Mouse (Mus musculus): ENCODE measurements at regions not wholly inside any gene's neighbourhood (a gene's known extent, or its start where the extent isn't known, plus 50 kb on each side); places are given as distances from the start of the nearest gene placed in this dataset.

DNA sequence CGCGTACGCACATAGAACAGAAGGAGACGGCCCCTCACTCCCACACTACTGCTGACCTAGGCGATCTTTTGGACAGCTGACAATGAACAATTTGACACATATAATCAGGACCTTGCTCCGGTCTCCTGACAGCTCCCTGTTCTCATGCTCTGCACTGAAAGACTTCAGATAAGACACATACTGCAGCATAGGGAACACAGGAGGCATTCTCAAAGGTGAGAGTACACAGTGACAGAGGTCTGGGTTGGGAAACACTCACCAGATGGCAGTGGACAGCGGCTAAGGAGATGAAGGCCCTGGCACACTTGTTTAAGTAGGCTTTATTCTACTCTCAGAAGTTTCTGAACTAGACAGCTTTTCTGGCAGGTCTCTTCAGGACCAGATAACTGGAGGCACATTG lies 156.9 kb downstream of the Kctd12 start:
- no peak overlapping the region for H3K4me3 ChIP-seq (ENCODE audit: low read depth, low read length)
- no peak overlapping the region for H3K27ac ChIP-seq (ENCODE audit: low read length)
- no peak overlapping the region for H3K9ac ChIP-seq (ENCODE audit: low read depth, low read length)
- H3K9me3 ChIP-seq (replicated peaks; ENCODE audit: control insufficient read depth, low read length) = no peaks in the 10 kb centered on the region
- ATAC-seq (ENCODE audit: low read depth) = no peak
- no peaks in the 10 kb centered on the region for H3K27me3 ChIP-seq (ENCODE audit: control insufficient read depth, insufficient read depth, low read depth, low read length)
- H3K4me2 ChIP-seq (ENCODE audit: low read depth, low read length) = no peak overlapping the region
- no peaks in the 10 kb centered on the region for H3K36me3 ChIP-seq (ENCODE audit: control insufficient read depth, insufficient read depth)
- no peaks in the 10 kb centered on the region for H3K4me1 ChIP-seq (ENCODE audit: control insufficient read depth, low read depth, low read length)
- 75% methylated on average over 7 of the region's 7 CpGs for WGBS (ENCODE audit: insufficient replicate concordance)

- ATAC-seq (ENCODE audit: low read depth) = no peak
These were observed 161.8 kb downstream of the Kctd12 start for GRCm38 (mm10) chr14:102820663-102821062.

DNA sequence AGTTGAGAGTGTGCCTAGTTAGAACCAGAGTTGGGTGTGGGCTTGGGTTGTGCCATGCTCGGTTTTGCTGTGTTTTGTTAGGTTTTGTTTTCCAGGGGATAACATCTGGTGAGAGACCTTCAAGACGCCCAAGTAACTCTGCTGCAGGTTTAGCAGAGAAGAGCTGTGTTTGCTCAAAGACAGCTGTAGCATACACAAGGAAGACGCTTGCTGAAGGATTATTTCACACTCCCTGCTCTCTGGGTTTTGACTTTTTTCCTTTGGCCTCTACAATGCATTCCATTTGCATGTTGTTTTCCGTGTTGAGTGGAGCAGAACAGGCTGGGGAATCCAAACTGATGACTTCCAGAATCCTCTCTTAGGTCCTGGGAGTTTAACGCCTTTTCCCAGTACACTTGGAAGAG lies 170.8 kb downstream of the Kctd12 start:
- no peak for ATAC-seq (ENCODE audit: low read depth)
- Histone ChIP-seq H3K9ac (ENCODE audit: low read depth, low read length) (no peak overlapping the region), H3K36me3 (ENCODE audit: control insufficient read depth, insufficient read depth) (no peaks in the 10 kb centered on the region), H3K27me3 (ENCODE audit: control insufficient read depth, insufficient read depth, low read depth, low read length) (no peaks in the 10 kb centered on the region), H3K4me1 (ENCODE audit: control insufficient read depth, low read depth, low read length) (no peaks in the 10 kb centered on the region; the same call in 1 of the 2 replicates), H3K9me3 (replicated peaks; ENCODE audit: control insufficient read depth, low read length) (no peaks in the 10 kb centered on the region), H3K4me2 (ENCODE audit: low read depth, low read length) (no peak overlapping the region), H3K27ac (ENCODE audit: low read length) (peak overlapping the region; percentile 55), H3K4me3 (ENCODE audit: low read depth, low read length) (no peak overlapping the region)
- 40% methylated on average over 5 of the region's 5 CpGs for WGBS (ENCODE audit: insufficient replicate concordance)

More at GRCm38 (mm10) chr14:102820663-102821062, 161.8 kb downstream of the Kctd12 start:
- H3K27me3 ChIP-seq (ENCODE audit: control insufficient read depth, insufficient read depth, low read depth, low read length) = no peaks in the 10 kb centered on the region
- no peak overlapping the region for H3K4me2 ChIP-seq (ENCODE audit: low read depth, low read length)
- no peak overlapping the region for H3K27ac ChIP-seq (ENCODE audit: low read length)
- H3K9ac ChIP-seq (ENCODE audit: low read depth, low read length) = no peak overlapping the region
- H3K9me3 ChIP-seq (replicated peaks; ENCODE audit: control insufficient read depth, low read length) = no peaks in the 10 kb centered on the region
- H3K4me3 ChIP-seq (ENCODE audit: low read depth, low read length) = no peak overlapping the region
- no peaks in the 10 kb centered on the region for H3K4me1 ChIP-seq (ENCODE audit: control insufficient read depth, low read depth, low read length)
- no peaks in the 10 kb centered on the region for H3K36me3 ChIP-seq (ENCODE audit: control insufficient read depth, insufficient read depth)
- WGBS (ENCODE audit: insufficient replicate concordance) = 63% methylated on average over 5 of the region's 5 CpGs

DNA sequence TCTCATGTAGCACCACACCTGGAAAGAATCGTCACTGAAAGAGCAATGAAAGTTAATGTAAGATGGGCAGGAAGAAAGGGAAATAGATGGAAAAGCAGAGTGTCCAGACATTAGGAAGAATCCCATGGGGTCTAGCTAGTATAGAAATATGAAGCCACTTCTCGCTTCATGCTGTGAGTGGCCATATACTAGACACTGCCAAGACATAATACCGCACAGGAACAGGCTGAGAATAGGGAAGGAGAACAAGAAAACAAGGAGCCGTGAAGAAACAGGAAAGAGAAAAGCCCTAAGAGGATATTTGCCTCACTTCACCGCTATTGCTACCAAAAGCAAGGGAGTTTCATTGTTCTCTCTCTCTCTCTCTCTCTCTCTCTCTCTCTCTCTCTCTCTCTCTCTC lies 171.4 kb downstream of the Kctd12 start:
- Histone ChIP-seq H3K4me1 (ENCODE audit: control insufficient read depth, low read depth, low read length) (no peaks in the 10 kb centered on the region; the same call in 1 of the 2 replicates), H3K36me3 (ENCODE audit: control insufficient read depth, insufficient read depth) (no peaks in the 10 kb centered on the region), H3K9ac (ENCODE audit: low read depth, low read length) (no peak overlapping the region), H3K27me3 (ENCODE audit: control insufficient read depth, insufficient read depth, low read depth, low read length) (no peaks in the 10 kb centered on the region), H3K4me2 (ENCODE audit: low read depth, low read length) (0 out of 2 replicates have a peak overlapping the region, but pooled peaks have one; percentile 20), H3K4me3 (ENCODE audit: low read depth, low read length) (no peak overlapping the region), H3K9me3 (replicated peaks; ENCODE audit: control insufficient read depth, low read length) (no peaks in the 10 kb centered on the region), H3K27ac (ENCODE audit: low read length) (no peak overlapping the region)
- WGBS (ENCODE audit: insufficient replicate concordance) = 36% methylated on average over 5 of the region's 5 CpGs
- ATAC-seq (ENCODE audit: low read depth) = no peak

GRCm38 (mm10) chr14:102810121-102810921 lies 172.1 kb downstream of the Kctd12 start:
- 0 out of 2 replicates have a peak overlapping the region, but pooled peaks have one; percentile 20 for H3K4me2 ChIP-seq (ENCODE audit: low read depth, low read length)
- H3K4me1 ChIP-seq (ENCODE audit: control insufficient read depth, low read depth, low read length) = no peaks in the 10 kb centered on the region; the same call in 1 of the 2 replicates
- no peak overlapping the region for H3K9ac ChIP-seq (ENCODE audit: low read depth, low read length)
- H3K36me3 ChIP-seq (ENCODE audit: control insufficient read depth, insufficient read depth) = no peaks in the 10 kb centered on the region
- H3K27me3 ChIP-seq (ENCODE audit: control insufficient read depth, insufficient read depth, low read depth, low read length) = no peaks in the 10 kb centered on the region
- ATAC-seq (ENCODE audit: low read depth) = peak; percentile 28; the same call in 1 of the 2 replicates
- H3K9me3 ChIP-seq (replicated peaks; ENCODE audit: control insufficient read depth, low read length) = no peaks in the 10 kb centered on the region
- H3K4me3 ChIP-seq (ENCODE audit: low read depth, low read length) = no peak overlapping the region
- H3K27ac ChIP-seq (ENCODE audit: low read length) = peak overlapping the region; percentile 69
- WGBS (ENCODE audit: insufficient replicate concordance) = 24% methylated on average over 7 of the region's 7 CpGs

DNA sequence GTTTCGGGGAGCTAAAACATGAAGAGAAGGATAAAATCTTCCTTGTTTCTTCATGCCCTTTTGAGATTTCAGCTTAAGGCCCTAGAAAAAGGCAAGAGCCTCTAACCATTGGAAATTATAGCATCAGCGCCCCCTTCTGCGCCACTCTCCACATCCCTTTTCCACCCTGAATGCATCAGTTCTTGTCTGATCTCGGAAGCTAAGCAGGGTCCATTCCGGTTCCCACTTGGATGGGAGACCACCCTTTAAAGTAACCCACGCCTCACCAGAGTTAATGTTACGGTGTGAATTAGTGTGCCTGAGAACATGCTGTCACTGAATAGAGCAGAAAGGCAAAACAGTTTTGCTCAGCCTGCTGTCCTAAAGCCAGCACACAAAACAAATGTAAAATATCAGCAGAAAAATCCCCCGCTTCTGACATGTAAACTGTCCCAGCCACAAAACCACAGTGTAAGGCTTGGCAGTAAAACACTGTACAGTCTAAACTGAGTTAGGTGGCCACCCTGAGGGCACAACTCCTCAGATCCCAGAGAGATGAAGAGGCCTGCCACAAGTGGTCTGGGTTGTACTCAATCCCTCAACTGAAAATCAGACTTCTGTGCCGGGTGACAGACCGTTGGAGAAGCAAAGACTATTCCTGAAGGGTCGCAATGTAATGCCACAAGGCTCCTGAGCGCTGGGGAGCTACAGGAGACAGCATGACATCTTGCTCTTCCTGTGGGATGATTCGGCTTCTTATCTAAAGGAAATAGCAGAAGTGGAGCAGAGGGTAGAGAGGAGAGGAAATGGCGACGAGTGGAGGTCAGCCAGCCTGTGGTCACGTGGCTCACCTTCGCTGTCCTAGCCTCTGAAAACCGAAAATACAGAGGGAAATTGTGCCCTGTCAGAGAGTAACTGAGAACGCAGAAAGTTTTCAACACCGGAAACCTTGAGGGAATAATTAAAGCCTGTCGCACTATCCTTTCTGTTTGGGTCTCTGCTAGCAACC lies 176.2 kb downstream of the Kctd12 start:
- Histone ChIP-seq H3K4me1 (ENCODE audit: control insufficient read depth, low read depth, low read length) (no peaks in the 10 kb centered on the region), H3K36me3 (ENCODE audit: control insufficient read depth, insufficient read depth) (no peaks in the 10 kb centered on the region), H3K4me2 (ENCODE audit: low read depth, low read length) (peak overlapping the region; percentile 44), H3K27ac (ENCODE audit: low read length) (peak overlapping the region; percentile 67), H3K27me3 (ENCODE audit: control insufficient read depth, insufficient read depth, low read depth, low read length) (no peaks in the 10 kb centered on the region), H3K9ac (ENCODE audit: low read depth, low read length) (no peak overlapping the region), H3K4me3 (ENCODE audit: low read depth, low read length) (peak overlapping the region; percentile 7; the same call in 1 of the 2 replicates), H3K9me3 (replicated peaks; ENCODE audit: control insufficient read depth, low read length) (no peaks in the 10 kb centered on the region)
- 13% methylated on average over 21 of the region's 21 CpGs for WGBS (ENCODE audit: insufficient replicate concordance)
- peak; percentile 80 for ATAC-seq (ENCODE audit: low read depth)

DNA sequence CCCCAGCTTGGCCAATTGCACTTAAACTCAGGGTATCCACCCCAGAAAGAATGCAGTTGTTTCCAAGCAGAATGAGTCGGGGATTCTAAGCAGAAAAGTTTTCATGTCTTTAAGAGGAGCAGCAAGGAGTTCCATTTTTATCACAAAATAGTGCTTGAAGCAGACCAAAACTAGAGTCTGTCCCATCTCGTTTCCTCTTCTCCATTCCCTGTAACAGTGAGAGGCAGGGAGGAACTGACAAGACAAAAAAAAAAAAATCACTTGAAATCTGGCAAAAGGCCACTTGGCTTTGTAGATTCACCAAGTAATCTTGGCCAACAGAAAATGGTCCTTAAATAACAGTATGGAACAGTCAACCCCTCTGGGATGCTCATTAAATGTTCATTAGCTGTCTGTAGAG lies 186.8 kb downstream of the Kctd12 start:
- H3K36me3 ChIP-seq (ENCODE audit: control insufficient read depth, insufficient read depth) = no peaks in the 10 kb centered on the region
- no peak overlapping the region for H3K9ac ChIP-seq (ENCODE audit: low read depth, low read length)
- no peaks in the 10 kb centered on the region for H3K4me1 ChIP-seq (ENCODE audit: control insufficient read depth, low read depth, low read length)
- no peak overlapping the region for H3K27ac ChIP-seq (ENCODE audit: low read length)
- 15% methylated on average over 2 of the region's 2 CpGs for WGBS (ENCODE audit: insufficient replicate concordance)
- no peak overlapping the region for H3K4me2 ChIP-seq (ENCODE audit: low read depth, low read length)
- ATAC-seq (ENCODE audit: low read depth) = no peak
- H3K4me3 ChIP-seq (ENCODE audit: low read depth, low read length) = no peak overlapping the region
- no peaks in the 10 kb centered on the region for H3K9me3 ChIP-seq (replicated peaks; ENCODE audit: control insufficient read depth, low read length)
- no peaks in the 10 kb centered on the region for H3K27me3 ChIP-seq (ENCODE audit: control insufficient read depth, insufficient read depth, low read depth, low read length)

DNA sequence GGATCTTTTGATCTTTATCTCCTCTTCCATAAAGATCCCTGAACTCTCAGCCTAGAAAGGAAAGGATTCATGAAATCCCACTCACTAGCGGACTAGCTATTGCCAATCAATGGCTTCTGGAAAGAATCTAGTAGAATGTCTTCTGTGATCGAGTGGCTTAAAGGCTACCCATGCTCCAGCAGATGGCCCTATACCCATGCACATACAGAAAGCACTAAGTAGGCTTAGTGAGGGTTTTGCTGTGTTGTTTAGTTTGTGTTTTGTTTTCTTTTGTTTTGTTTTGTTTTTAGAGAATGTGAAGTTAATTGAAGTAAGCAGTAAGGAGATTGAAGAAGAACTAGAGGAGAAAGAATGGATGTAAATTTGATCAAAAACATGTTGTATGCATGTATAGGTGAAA lies 187.5 kb downstream of the Kctd12 start:
- Histone ChIP-seq H3K27ac (ENCODE audit: low read length) (no peak overlapping the region), H3K4me2 (ENCODE audit: low read depth, low read length) (no peak overlapping the region), H3K9ac (ENCODE audit: low read depth, low read length) (no peak overlapping the region), H3K4me3 (ENCODE audit: low read depth, low read length) (no peak overlapping the region), H3K9me3 (replicated peaks; ENCODE audit: control insufficient read depth, low read length) (no peaks in the 10 kb centered on the region), H3K36me3 (ENCODE audit: control insufficient read depth, insufficient read depth) (no peaks in the 10 kb centered on the region), H3K4me1 (ENCODE audit: control insufficient read depth, low read depth, low read length) (no peaks in the 10 kb centered on the region), H3K27me3 (ENCODE audit: control insufficient read depth, insufficient read depth, low read depth, low read length) (no peaks in the 10 kb centered on the region)
- 63% methylated on average over 2 of the region's 2 CpGs for WGBS (ENCODE audit: insufficient replicate concordance)
- ATAC-seq (ENCODE audit: low read depth) = no peak
